Mouse (Mus musculus) CH12.LX (cell line): ENCODE measurements at regions not wholly inside any gene's neighbourhood (a gene's known extent, or its start where the extent isn't known, plus 50 kb on each side); places are given as distances from the start of the nearest gene placed in this dataset.

Experiments
- DNase-seq: peaks from one replicate; pipeline ENCODE4 v3.0.0-alpha.2; 2013; ENCODE audit errors: extremely low read depth
- H3K27ac ChIP-seq: 2 replicates; pipeline ENCODE4 v1.5.1; 2012; ENCODE audit warnings: low read depth, mild to moderate bottlenecking, control low read depth, moderate library complexity; ENCODE audit not compliant: insufficient read depth
- H3K27me3 ChIP-seq: replicated peaks from 2 replicates; pipeline ENCODE3; 2012; ENCODE audit warnings: inconsistent platforms
- H3K36me3 ChIP-seq, 2 experiments: replicated peaks in 1 of 2; 2 replicates each; pipeline versions ENCODE3 to v1.6.1; 2012; ENCODE audit warnings: inconsistent platforms in 1 of 2, low read length in 1 of 2, mild to moderate bottlenecking in 1 of 2, mixed read lengths in 1 of 2, moderate library complexity in 1 of 2; ENCODE audit not compliant: control insufficient read depth in 1 of 2, insufficient read depth in 1 of 2
- H3K4me1 ChIP-seq, 2 experiments: 2 replicates each; pipeline ENCODE4 v1.6.1; 2012; ENCODE audit warnings: inconsistent platforms in 1 of 2, moderate library complexity in 1 of 2; ENCODE audit not compliant: insufficient read depth in 2 of 2, control insufficient read depth in 1 of 2
- H3K4me2 ChIP-seq: 2 replicates; pipeline ENCODE4 v1.6.1; 2012; ENCODE audit warnings: low read depth, mild to moderate bottlenecking, control low read depth; ENCODE audit not compliant: poor library complexity, insufficient read depth, severe bottlenecking
- H3K4me3 ChIP-seq, 3 experiments: fragments of 150-350 bp in 1 of 3; sonication (generic) in 1 of 3; replicated peaks in 1 of 3; 2 replicates each; pipeline versions ENCODE3 to v1.5.1; 2011 to 2012; ENCODE audit warnings: low read depth in 2 of 3, low read length in 2 of 3, mild to moderate bottlenecking in 2 of 3, moderate library complexity in 2 of 3, control low read depth in 1 of 3, improper control_type of control experiment in 1 of 3, inconsistent platforms in 1 of 3, mixed read lengths in 1 of 3; ENCODE audit not compliant: poor library complexity in 1 of 3
- H3K79me2 ChIP-seq: replicated peaks from 2 replicates; pipeline ENCODE4 v1.6.1; 2012; ENCODE audit warnings: mild to moderate bottlenecking, moderate library complexity; ENCODE audit not compliant: control insufficient read depth, poor library complexity, insufficient read depth, severe bottlenecking; ENCODE audit errors: extremely low read depth
- H3K9ac ChIP-seq: 2 replicates; pipeline ENCODE4 v1.6.1; 2012; ENCODE audit warnings: low read depth, mild to moderate bottlenecking, control low read depth, moderate library complexity; ENCODE audit not compliant: insufficient read depth
- H3K9me3 ChIP-seq: replicated peaks from 2 replicates; pipeline ENCODE3; 2012; ENCODE audit warnings: low read length, inconsistent platforms, mixed read lengths
- CHD1 ChIP-seq: IDR thresholded peaks from 2 replicates; pipeline ENCODE4 v1.6.1; 2012; ENCODE audit warnings: low read depth, low read length, improper control_type of control experiment, inconsistent platforms
- E2F4 ChIP-seq: IDR thresholded peaks from 2 replicates; pipeline ENCODE4 v1.6.1; 2011; ENCODE audit warnings: low read depth, low read length, improper control_type of control experiment; ENCODE audit not compliant: insufficient replicate concordance
- EP300 ChIP-seq: IDR thresholded peaks from 2 replicates; pipeline ENCODE4 v1.6.1; 2011; ENCODE audit warnings: low read length, improper control_type of control experiment
- GABPA ChIP-seq: IDR thresholded peaks from 2 replicates; pipeline ENCODE4 v1.6.1; 2012; ENCODE audit warnings: low read depth, low read length, improper control_type of control experiment, inconsistent platforms; ENCODE audit not compliant: insufficient replicate concordance
- HCFC1 ChIP-seq: IDR thresholded peaks from 2 replicates; pipeline ENCODE4 v1.6.1; 2012; ENCODE audit warnings: low read depth, mild to moderate bottlenecking, inconsistent platforms, low read length, improper control_type of control experiment
- JUND ChIP-seq: conservative IDR thresholded peaks from 2 replicates; pipeline ENCODE4 v1.6.1; 2011; ENCODE audit warnings: low read depth, low read length, improper control_type of control experiment
- KAT2A ChIP-seq: IDR thresholded peaks from 2 replicates; pipeline ENCODE4 v1.6.1; 2012; ENCODE audit warnings: low read length, improper control_type of control experiment, inconsistent platforms; ENCODE audit not compliant: insufficient replicate concordance
- MAFK ChIP-seq: IDR thresholded peaks from 2 replicates; pipeline ENCODE4 v1.6.1; 2011; ENCODE audit warnings: low read length, improper control_type of control experiment; ENCODE audit not compliant: insufficient replicate concordance
- MAZ ChIP-seq: IDR thresholded peaks from 2 replicates; pipeline ENCODE4 v1.6.1; 2012; ENCODE audit warnings: low read depth, mild to moderate bottlenecking, inconsistent platforms, low read length, improper control_type of control experiment, moderate library complexity
- MEF2A ChIP-seq: IDR thresholded peaks from 2 replicates; pipeline ENCODE4 v1.6.1; 2014; ENCODE audit warnings: low read depth, mild to moderate bottlenecking, inconsistent platforms, low read length, improper control_type of control experiment, borderline replicate concordance
- PAX5 ChIP-seq: IDR thresholded peaks from 2 replicates; pipeline ENCODE4 v1.6.1; 2012; ENCODE audit warnings: low read length, inconsistent platforms, mixed read lengths
- POLR2AphosphoS2 ChIP-seq: IDR thresholded peaks from 2 replicates; pipeline ENCODE4 v1.6.1; 2011; ENCODE audit warnings: low read depth, low read length, improper control_type of control experiment
- RCOR1 ChIP-seq: conservative IDR thresholded peaks from 2 replicates; pipeline ENCODE4 v1.6.1; 2012; ENCODE audit warnings: low read depth, mild to moderate bottlenecking, inconsistent platforms, low read length, improper control_type of control experiment
- SIN3A ChIP-seq: IDR thresholded peaks from 2 replicates; pipeline ENCODE4 v1.6.1; 2012; ENCODE audit warnings: low read length, improper control_type of control experiment, inconsistent platforms
- SMC3 ChIP-seq: IDR thresholded peaks from 2 replicates; pipeline ENCODE4 v1.6.1; 2011; ENCODE audit warnings: low read depth, low read length, improper control_type of control experiment
- TBP ChIP-seq: conservative IDR thresholded peaks from 2 replicates; pipeline ENCODE4 v1.6.1; 2011; ENCODE audit warnings: low read depth, low read length, improper control_type of control experiment
- UBTF ChIP-seq: IDR thresholded peaks from 2 replicates; pipeline ENCODE4 v1.6.1; 2012; ENCODE audit warnings: low read depth, mild to moderate bottlenecking, inconsistent platforms, low read length, improper control_type of control experiment, moderate library complexity
- USF2 ChIP-seq: conservative IDR thresholded peaks from 2 replicates; pipeline ENCODE4 v1.6.1; 2011; ENCODE audit warnings: low read depth, low read length, improper control_type of control experiment
- ZKSCAN1 ChIP-seq: IDR thresholded peaks from 2 replicates; pipeline ENCODE4 v1.6.1; 2012; ENCODE audit warnings: low read depth, inconsistent platforms, low read length, improper control_type of control experiment, borderline replicate concordance
- ZNF384 ChIP-seq: IDR thresholded peaks from 2 replicates; pipeline ENCODE4 v1.6.1; 2012; ENCODE audit warnings: low read depth, low read length, improper control_type of control experiment, inconsistent platforms
- dilution Hi-C: fragments of 300-500 bp; cut with MboI; formaldehyde crosslinking; loops from 2 replicates; pipeline ENCODE4 v1.14.3; 2020; ENCODE audit warnings: low sequenced_read_pairs; ENCODE audit not compliant: extremely low pct_unique_long_range_greater_than_20kb, extremely low pct_ligation_motif_present
- in situ Hi-C: fragments of 300-500 bp; cut with MboI; formaldehyde crosslinking; loops from 3 replicates; pipeline ENCODE4 v1.14.3; 2019; ENCODE audit warnings: low sequenced_read_pairs, low pct_ligation_motif_present, low pct_unique_long_range_greater_than_20kb, mixed read lengths

GRCm38 (mm10) chr14:102291361-102291760, 561.6 kb downstream of the Lmo7 start:
- dilution Hi-C loops: no loop called here
- no peak overlapping the region for H3K4me3 ChIP-seq
- peaks cover 0 to 11% of the 10 kb centered on the region in 2 experiments; a peak in 1 of 4 replicates for H3K4me1 ChIP-seq
- no peaks in the 10 kb centered on the region for H3K79me2 ChIP-seq
- no peak for DNase-seq
- no peak overlapping the region for H3K9ac ChIP-seq
- H3K4me2 ChIP-seq: no peak overlapping the region
- TF ChIP-seq JUND (no peak), RCOR1 (no peak), MAZ (no peak), GABPA (no peak), MAFK (no peak), KAT2A (no peak), TBP (no peak), SMC3 (no peak)
- TF ChIP-seq, all 38 proteins: peak for 0
- H3K9me3 ChIP-seq: no peaks in the 10 kb centered on the region
- no peaks in the 10 kb centered on the region for H3K36me3 ChIP-seq
- in situ Hi-C loops: no loop called here
- no peaks in the 10 kb centered on the region for H3K27me3 ChIP-seq
- H3K27ac ChIP-seq: no peak overlapping the region

- Histone ChIP-seq H3K79me2 (no peaks in the 10 kb centered on the region), H3K9me3 (no peaks in the 10 kb centered on the region), H3K36me3 (no peaks in the 10 kb centered on the region), H3K27me3 (no peaks in the 10 kb centered on the region), H3K9ac (no peak overlapping the region), H3K4me3 (no peak overlapping the region), H3K4me2 (no peak overlapping the region), H3K4me1 (no peaks in the 10 kb centered on the region), H3K27ac (no peak overlapping the region)
- TF ChIP-seq POLR2AphosphoS2 (no peak), EP300 (no peak), KAT2A (no peak), USF2 (no peak), PAX5 (no peak), MAZ (no peak), E2F4 (no peak), ZNF384 (no peak), CHD1 (no peak), JUND (no peak), RCOR1 (no peak), MEF2A (no peak), SIN3A (no peak), HCFC1 (no peak), TBP (no peak), SMC3 (no peak), ZKSCAN1 (no peak), MAFK (no peak), UBTF (no peak)
- dilution Hi-C loops: no loop called here
- in situ Hi-C loops: no loop called here
- DNase-seq: no peak
These were observed 520.3 kb downstream of the Lmo7 start for GRCm38 (mm10) chr14:102250076-102250475.
